Mouse (Mus musculus): ENCODE measurements around the gene Prss56. TPM values are rescaled to one million over a fixed set of nuclear protein-coding genes. Genes with fewer than 3 reads are reported as not detected.
A peak's percentile ranks its signal among the peaks of the same experiment; 100 is the strongest.

Prss56 gene
- polyA plus RNA-seq, 1 experiment from 2014 or later = 0.19 TPM

DNA sequence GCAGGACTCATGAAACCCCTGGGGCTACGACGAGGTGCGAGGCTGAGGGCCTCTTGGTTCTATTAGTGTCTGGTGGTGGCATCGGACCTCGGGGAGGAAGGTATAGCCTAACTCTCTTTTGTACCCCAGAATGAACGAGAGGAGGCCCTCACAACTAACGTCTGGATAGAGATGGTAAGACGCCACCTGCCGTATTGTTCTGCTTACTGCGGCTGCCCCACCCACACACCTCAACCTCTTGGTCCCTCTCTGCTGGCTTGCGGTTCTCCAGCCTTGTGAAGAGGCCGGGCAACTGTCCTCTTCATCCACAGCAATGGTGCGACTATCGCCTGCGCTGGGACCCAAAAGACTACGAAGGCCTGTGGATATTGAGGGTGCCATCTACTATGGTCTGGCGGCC lies 23.2 kb downstream of the Prss56 start:
- H3K4me3 ChIP-seq = 0 out of 2 replicates have a peak overlapping the region, but pooled peaks have one; percentile 5
- no peak overlapping the region for H3K9ac ChIP-seq
- no peak overlapping the region for H3K27ac ChIP-seq
- no peak for ATAC-seq (ENCODE audit: insufficient number of reproducible peaks, low FRiP score, low TSS enrichment, low read depth)
- no peaks in the 10 kb centered on the region for H3K36me3 ChIP-seq
- H3K4me1 ChIP-seq = 0 out of 2 replicates have a peak, but pooled peaks cover 7% of the 10 kb centered on the region
- H3K4me2 ChIP-seq = no peak overlapping the region
- H3K27me3 ChIP-seq = peaks cover 39% of the 10 kb centered on the region
- WGBS = 19% methylated on average over 17 of the region's 17 CpGs
- no peaks in the 10 kb centered on the region for H3K9me3 ChIP-seq

DNA sequence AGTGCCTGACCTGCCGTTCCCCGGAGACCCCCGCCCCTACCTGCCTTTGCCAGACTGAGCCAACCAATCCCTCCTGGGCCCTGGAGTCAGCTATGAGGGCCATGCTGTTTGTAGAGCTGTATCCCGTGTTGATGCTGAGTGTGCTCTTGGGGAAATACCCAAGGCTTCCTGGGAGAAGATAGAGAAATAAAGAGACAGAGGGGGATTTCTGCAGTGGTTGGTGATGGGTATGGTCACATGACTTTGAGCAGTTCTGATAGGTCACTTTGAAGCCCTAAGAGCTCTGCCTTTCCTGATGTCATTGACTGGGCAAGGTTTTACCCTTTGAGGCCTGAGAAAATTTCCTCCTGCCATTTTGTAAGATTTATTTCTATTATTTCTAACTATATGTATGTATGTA lies 28.3 kb downstream of the Prss56 start:
- peaks cover 23% of the 10 kb centered on the region for H3K4me1 ChIP-seq
- no peaks in the 10 kb centered on the region for H3K36me3 ChIP-seq
- H3K4me3 ChIP-seq = no peak overlapping the region
- H3K27me3 ChIP-seq = peaks cover 17% of the 10 kb centered on the region
- no peak for ATAC-seq (ENCODE audit: insufficient number of reproducible peaks, low FRiP score, low TSS enrichment, low read depth)
- 79% methylated on average over 4 of the region's 4 CpGs for WGBS
- no peak overlapping the region for H3K27ac ChIP-seq
- no peak overlapping the region for H3K4me2 ChIP-seq
- no peaks in the 10 kb centered on the region for H3K9me3 ChIP-seq
- no peak overlapping the region for H3K9ac ChIP-seq

DNA sequence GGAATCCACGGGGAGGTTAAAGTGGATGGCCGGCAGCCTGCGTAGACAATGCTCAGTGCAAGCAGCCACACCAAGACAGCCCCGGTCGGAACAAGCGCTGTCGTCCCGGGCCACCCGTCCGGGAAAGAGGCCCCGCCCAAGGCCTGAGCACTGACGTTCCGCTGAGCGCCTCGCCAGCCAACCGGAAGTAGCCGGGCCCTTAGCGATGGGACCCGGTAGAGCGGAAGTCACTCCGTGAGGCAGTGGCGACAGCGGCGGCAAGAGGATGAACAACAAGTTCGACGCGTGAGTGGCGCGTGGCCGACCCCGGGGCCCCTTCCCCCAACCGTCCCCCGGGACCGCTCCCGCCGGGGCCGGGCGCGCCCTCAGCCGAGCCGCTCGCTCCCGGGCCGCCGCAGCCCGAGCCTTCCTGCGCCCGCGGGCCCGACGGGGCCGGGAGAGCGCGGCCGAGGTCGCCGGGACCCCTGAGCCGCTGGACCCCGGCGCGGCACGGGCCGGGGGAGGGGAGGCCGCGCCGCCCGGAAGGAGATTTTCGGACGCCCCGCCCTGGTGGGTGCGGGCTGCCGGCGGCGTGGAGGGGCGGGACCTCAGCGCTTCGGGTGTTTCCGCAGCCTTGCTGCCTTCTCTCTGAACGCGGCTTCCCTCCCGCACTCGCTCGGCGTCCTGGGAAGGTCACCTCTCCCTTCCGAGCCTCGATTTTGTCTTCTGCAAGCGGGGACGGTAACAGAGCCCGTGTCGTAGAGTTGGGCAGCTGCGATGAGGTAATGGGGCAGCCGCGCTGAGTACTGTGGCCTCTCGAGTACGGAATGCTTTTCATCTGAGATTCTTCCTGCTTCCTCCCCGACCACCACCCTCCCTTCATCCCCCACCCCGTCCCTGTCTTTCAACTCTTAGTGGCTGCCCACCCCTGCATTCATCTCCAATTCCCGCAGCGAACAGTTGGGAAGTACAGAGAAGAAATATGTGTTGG lies 30.9 kb downstream of the Prss56 start, which contains the start of gene Eif4e2:
Gene Eif4e2, plus strand, starts transcription at position 180 of the 970 bp plus-strand sequence.
- peak; percentile 93 for ATAC-seq (ENCODE audit: insufficient number of reproducible peaks, low FRiP score, low TSS enrichment, low read depth)
- H3K27me3 ChIP-seq = no peaks in the 10 kb centered on the region; the same call in 1 of the 2 replicates

DNA sequence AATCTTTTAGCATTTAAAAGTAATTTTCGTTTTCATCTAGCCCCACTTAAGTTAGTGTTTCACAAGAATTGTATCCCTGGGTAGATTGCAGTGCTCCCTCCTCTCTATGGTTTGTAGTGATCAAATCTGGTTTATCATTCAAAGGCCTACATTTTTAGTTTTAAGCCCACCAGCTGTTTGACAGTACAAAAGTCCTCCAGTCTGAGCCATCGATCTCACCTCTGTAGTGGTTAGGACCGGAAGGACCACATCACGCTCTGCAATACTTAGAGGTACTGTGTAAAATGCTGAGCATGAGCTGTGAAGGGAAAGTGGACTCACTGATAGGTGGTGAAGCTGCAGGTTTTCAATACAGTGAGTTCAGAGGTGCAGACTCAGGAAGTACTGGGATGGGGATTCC lies 31.6 kb downstream of the Prss56 start:
- ATAC-seq (ENCODE audit: insufficient number of reproducible peaks, low FRiP score, low TSS enrichment, low read depth) = no peak
- Histone ChIP-seq H3K9me3 (no peaks in the 10 kb centered on the region), H3K9ac (peak overlapping the region; percentile 93), H3K27me3 (no peaks in the 10 kb centered on the region), H3K4me3 (peak overlapping the region; percentile 85), H3K27ac (peak overlapping the region; percentile 99), H3K4me1 (peaks cover 29% of the 10 kb centered on the region), H3K4me2 (peak overlapping the region; percentile 58), H3K36me3 (peaks cover 22% of the 10 kb centered on the region)
- WGBS = 13% methylated on average over 4 of the region's 4 CpGs

More for the DNA sequence above, 30.9 kb downstream of the Prss56 start, which contains the start of gene Eif4e2:
- Histone ChIP-seq H3K36me3 (peaks cover 15% of the 10 kb centered on the region; the same call in 1 of the 2 replicates), H3K9me3 (no peaks in the 10 kb centered on the region), H3K4me1 (peaks cover 29% of the 10 kb centered on the region), H3K4me2 (peak within 1 kb of the TSS; percentile 58), H3K9ac (peak within 1 kb of the TSS; percentile 93), H3K4me3 (peak within 1 kb of the TSS; percentile 85), H3K27ac (peak within 1 kb of the TSS; percentile 99)
- WGBS = 0% methylated on average over 80 of the region's 99 CpGs

DNA sequence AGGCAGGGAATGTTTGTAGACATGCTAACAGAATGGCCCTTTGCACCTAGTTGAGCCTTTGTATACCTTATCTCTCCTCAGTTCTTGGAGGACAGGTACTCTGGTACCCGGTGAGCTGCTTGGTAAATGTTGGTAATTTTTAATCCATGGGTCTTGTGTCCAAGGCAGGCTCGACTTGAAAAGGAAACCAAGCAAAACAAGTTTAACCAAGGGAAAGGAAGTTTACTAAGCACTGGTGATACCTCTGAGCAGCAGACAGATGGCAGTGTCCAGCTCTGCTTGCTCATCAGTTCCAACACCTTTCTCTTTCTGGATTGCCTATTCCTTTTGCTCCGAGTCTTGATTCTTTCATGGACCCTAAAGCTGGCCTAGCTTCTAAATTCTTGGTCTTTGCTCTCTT lies 34.8 kb downstream of the Prss56 start:
- WGBS = 68% methylated on average over 3 of the region's 3 CpGs
- Histone ChIP-seq H3K27ac (no peak overlapping the region), H3K27me3 (no peaks in the 10 kb centered on the region), H3K9me3 (no peaks in the 10 kb centered on the region), H3K4me1 (peaks cover 28% of the 10 kb centered on the region), H3K4me2 (no peak overlapping the region), H3K36me3 (peaks cover 53% of the 10 kb centered on the region), H3K9ac (no peak overlapping the region), H3K4me3 (no peak overlapping the region)
- ATAC-seq (ENCODE audit: insufficient number of reproducible peaks, low FRiP score, low TSS enrichment, low read depth) = no peak

DNA sequence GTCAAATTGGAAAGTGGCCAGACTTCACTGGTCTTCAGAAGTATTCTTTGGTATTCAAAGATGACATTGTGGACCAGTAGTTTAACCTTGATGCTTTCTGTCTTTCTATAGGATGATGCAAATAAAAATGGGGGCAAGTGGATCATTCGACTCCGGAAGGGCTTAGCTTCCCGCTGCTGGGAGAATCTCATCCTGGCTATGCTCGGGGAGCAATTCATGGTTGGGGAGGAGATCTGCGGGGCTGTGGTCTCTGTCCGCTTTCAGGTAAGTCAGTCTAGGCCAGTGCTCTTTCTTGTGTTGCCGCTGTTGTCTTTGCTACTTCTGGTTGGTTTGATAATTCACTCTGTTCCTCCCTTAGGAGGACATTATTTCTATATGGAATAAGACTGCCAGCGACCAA lies 42.6 kb downstream of the Prss56 start:
- H3K9me3 ChIP-seq = no peaks in the 10 kb centered on the region
- no peak overlapping the region for H3K4me3 ChIP-seq
- H3K4me1 ChIP-seq = no peaks in the 10 kb centered on the region
- ATAC-seq (ENCODE audit: insufficient number of reproducible peaks, low FRiP score, low TSS enrichment, low read depth) = no peak
- no peak overlapping the region for H3K9ac ChIP-seq
- no peak overlapping the region for H3K4me2 ChIP-seq
- no peaks in the 10 kb centered on the region for H3K27me3 ChIP-seq
- WGBS = 96% methylated on average over 8 of the region's 8 CpGs
- no peak overlapping the region for H3K27ac ChIP-seq
- peaks cover 94% of the 10 kb centered on the region for H3K36me3 ChIP-seq

DNA sequence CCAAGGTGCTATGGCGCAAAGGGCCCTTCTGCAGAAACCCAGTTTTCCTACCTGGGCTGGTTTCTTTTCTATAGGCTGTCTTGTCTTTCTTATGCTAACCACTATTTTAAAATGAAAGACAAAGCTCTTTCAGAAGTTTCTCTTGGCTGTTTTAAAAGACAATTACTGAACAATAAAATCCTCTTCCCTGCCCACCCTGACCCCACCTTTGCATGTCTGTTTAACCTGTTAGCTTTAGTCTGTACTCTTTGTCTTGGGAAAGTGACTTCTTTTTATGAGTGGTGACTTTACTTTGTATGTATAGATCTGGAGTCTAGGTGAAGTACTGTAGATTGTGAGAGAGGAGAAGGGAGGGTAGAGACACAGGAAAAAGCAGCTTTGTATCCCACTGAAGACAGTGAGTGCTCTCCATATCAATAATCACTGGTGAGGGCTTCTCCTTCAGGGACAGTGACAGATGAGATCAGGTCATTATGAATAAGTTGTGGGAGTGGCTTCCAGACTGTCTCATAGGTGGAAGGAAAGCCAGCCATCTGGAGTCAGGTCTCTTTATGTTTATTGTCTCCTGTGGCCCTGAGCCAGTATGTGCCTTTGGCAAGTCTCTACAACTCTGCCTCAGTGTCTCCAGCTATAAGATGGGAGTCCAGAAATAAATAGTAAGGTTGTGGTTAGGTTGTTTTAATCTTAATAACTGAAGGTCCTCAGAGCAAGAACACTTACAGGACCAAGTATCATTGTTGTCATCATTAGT lies 43.5 kb downstream of the Prss56 start:
- no peak for ATAC-seq (ENCODE audit: insufficient number of reproducible peaks, low FRiP score, low TSS enrichment, low read depth)
- Histone ChIP-seq H3K9ac (no peak overlapping the region), H3K4me2 (no peak overlapping the region), H3K27me3 (no peaks in the 10 kb centered on the region), H3K36me3 (peaks cover 93% of the 10 kb centered on the region), H3K27ac (no peak overlapping the region), H3K9me3 (no peaks in the 10 kb centered on the region), H3K4me3 (no peak overlapping the region), H3K4me1 (no peaks in the 10 kb centered on the region)
- 97% methylated on average over 1 of the region's 1 CpGs for WGBS

DNA sequence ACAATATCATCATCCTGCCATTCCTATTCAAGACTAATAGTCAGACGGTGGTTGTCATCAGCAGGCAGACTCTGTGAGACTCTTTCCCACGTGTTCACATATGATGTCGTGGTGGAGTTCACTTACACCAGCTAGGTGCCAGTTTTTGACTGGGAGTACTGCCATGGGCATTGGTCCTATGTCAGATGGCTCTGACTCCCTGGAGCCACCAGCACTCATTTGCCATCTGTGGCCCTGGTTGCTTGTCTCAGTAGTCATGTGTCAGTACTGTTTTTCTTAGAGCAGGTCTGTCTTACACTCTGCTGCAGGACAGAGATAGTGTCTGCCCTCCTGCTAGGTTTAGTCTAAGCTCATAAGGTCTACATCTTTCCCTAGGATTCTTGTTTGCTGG lies 44.0 kb downstream of the Prss56 start:
- peaks cover 93% of the 10 kb centered on the region for H3K36me3 ChIP-seq
- WGBS = 95% methylated on average over 3 of the region's 3 CpGs
- H3K9ac ChIP-seq = no peak overlapping the region
- no peaks in the 10 kb centered on the region for H3K9me3 ChIP-seq
- no peak overlapping the region for H3K27ac ChIP-seq
- H3K27me3 ChIP-seq = no peaks in the 10 kb centered on the region
- H3K4me3 ChIP-seq = no peak overlapping the region
- no peaks in the 10 kb centered on the region for H3K4me1 ChIP-seq
- no peak for ATAC-seq (ENCODE audit: insufficient number of reproducible peaks, low FRiP score, low TSS enrichment, low read depth)
- no peak overlapping the region for H3K4me2 ChIP-seq

DNA sequence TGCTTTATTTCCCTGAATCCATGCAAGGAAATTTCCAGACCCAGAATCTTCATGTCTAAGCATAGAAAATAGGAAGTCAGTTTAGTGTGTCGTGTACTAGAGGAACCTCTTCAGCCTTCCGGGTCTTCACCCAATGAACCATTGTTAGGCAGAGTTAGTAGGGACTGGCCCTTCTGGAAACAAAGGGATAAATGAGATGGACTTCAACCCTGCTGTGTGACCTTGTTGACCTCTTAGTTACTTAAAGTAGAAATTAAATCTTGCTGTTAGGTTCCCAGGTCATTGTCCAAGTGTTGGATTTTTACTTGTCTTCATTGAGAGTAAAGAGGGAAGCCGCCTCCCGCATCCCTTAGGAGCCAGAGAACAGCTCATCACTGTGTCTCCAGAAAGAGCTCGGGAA lies 47.5 kb downstream of the Prss56 start:
- no peaks in the 10 kb centered on the region for H3K27me3 ChIP-seq
- no peaks in the 10 kb centered on the region for H3K9me3 ChIP-seq
- ATAC-seq (ENCODE audit: insufficient number of reproducible peaks, low FRiP score, low TSS enrichment, low read depth) = no peak
- H3K9ac ChIP-seq = no peak overlapping the region
- H3K4me1 ChIP-seq = no peaks in the 10 kb centered on the region
- no peak overlapping the region for H3K4me3 ChIP-seq
- H3K36me3 ChIP-seq = peaks cover 86% of the 10 kb centered on the region
- WGBS = 90% methylated on average over 5 of the region's 5 CpGs
- no peak overlapping the region for H3K4me2 ChIP-seq
- H3K27ac ChIP-seq = no peak overlapping the region

DNA sequence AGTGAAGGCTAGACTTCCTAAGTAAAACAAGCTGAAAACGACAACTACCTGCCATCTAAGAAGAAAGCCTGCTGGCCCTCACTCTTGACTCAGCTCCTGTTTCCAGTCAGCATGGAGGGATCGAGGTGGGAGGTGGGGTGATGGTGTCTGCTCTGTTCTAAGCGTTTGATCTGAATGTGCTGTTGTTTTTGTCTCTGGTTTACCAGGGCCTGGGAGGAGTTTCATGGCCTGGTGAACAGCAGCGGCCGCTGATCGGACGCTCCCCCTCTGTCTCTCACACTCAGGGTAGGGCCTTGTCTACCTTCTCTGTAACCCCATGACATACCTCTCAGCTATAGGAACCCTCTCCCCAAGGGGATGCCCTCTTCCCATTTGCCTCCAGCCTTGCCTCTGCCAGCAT lies 49.1 kb downstream of the Prss56 start:
- Histone ChIP-seq H3K27ac (no peak overlapping the region), H3K4me3 (no peak overlapping the region), H3K9ac (no peak overlapping the region), H3K4me2 (no peak overlapping the region), H3K9me3 (no peaks in the 10 kb centered on the region), H3K4me1 (no peaks in the 10 kb centered on the region), H3K36me3 (peaks cover 85% of the 10 kb centered on the region), H3K27me3 (no peaks in the 10 kb centered on the region)
- ATAC-seq (ENCODE audit: insufficient number of reproducible peaks, low FRiP score, low TSS enrichment, low read depth) = no peak
- 71% methylated on average over 7 of the region's 7 CpGs for WGBS

Data from limb, embryonic 15.5 days (tissue).